Mouse (Mus musculus) adrenal gland, postnatal 25 days (tissue): ENCODE measurements at regions not wholly inside any gene's neighbourhood (a gene's known extent, or its start where the extent isn't known, plus 50 kb on each side); places are given as distances from the start of the nearest gene placed in this dataset.

ENCODE experiments used
- DNase-seq: peaks from one replicate; pipeline ENCODE4 v3.0.0; 2021; ENCODE audit warnings: mixed read lengths

- no peak for DNase-seq
Observed at GRCm38 (mm10) chr11:89932231-89932865, 70.3 kb downstream of the Pctp start.

DNA sequence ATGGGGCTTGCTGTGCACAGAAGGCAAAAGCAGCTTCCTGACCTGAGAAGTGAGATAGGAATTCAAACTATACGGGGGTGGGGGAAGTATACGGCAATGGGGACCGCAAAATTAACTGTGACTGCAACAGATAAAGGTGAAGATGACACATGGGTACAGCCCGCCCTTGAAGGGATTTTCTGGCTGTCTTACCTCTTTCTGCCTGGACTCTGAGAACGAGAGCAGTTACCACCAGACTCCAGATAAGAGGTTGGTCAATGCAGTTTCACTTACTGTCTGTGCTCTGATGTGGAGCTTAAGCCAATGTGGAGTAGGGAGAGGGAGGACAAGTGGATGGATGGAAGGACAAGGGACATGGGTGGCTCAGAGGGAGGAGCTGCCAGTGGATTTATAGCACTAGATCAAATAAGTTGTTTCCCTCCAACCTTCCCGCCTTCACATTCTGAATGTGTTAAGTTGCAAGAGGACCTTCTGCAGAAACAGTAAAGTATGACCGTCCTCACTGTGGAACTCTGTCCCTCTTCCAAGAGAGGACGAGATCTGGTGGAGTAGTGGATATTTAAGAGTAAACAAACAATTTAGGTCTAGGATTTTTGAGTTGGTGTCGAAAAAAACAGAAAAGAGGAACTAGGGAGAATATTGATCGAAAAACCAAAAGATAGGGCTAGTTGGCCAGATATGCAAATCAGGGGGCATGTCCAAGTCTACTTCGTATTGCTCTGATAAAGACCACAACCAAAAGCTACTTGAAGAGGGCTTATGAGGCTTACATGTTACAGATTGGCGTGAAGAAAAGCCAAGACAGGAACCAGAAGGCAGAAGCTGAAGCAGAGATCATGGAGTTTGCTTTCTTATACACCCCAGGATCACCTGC is 73.3 kb downstream of the Pctp start:
- DNase-seq, result no peak

DNA sequence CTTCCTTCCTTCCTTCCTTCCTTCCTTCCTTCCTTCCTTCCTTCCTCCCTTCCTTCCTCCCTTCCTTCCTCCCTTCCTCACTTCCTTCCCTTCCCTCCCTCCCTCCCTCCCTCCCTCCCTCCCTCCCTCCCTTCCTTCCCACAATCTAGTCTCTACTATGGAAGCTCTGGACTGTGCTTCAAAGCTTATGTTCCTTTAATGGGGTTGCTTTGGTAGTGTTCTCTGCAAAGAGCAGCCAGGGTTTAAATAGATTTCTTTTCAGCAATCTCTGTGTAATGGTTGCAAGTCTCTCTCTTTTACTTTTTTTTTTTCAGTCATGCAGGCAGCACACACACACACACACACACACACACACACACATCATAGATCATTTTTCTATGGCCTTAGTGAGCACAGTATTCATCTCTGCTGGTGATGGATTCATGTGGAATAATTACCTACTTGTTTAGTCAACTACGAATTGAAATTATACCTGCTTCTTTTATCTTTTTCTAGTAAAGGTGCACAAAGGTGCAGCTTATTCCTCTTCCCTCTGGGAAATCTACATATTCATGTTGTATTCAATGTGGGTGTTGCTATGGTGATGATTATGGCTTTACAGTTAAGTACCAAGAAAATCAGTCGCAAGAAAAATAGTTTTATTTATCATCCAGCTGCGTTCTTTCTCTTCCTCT is 75.1 kb downstream of the Pctp start:
- DNase-seq, result no peak

GRCm38 (mm10) chr11:89922551-89922950 is 80.1 kb downstream of the Pctp start:
- no peak for DNase-seq

DNA sequence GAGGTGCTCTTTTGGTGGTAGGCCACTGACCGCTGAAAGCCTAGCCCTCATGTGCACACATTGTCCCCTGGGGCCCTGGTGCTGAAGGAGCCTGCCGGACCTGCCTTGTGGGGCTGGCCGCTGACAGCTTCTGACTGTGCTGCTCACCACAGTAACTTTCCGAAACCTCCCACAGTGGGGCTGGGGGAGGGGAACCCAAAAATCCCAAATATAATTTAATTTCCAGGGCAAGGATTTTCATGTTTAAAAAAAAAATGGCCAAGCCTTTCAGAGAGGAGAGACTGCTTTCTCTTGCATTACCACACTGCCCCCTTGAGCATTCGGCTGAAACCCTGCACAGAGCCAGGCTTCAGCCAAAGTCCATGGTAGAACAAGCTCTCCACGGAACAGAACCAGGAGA is 81.5 kb downstream of the Pctp start:
- DNase-seq, result peak; percentile 30

- no peak for DNase-seq
Observed at GRCm38 (mm10) chr11:89915795-89916194, 86.9 kb downstream of the Pctp start.

GRCm38 (mm10) chr11:89914577-89914976 is 88.1 kb downstream of the Pctp start:
- no peak for DNase-seq

DNA sequence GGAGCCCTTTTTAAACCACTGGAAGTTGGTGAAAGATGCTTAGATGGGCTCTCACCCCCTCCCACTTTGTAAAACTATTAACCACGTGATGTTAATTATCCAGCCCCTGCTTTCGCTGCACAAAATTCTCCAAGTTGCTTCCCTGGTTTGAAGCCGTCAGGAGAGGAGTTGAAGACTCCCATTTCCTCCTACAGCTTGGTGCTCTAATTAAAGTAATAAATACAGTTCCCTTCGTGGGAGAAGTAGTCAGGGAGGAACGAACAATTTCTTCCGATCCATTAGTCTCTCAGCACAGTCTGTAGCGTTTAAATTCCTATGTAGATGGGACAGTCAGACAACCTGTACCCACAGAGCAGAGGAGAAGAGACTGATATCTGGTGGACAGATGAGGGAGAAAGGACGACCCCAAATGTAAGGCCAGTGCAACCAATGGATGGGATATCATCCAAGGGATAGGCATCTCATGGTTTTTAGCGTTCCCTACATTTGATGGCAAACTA is 101.4 kb downstream of the Pctp start:
- no peak for DNase-seq

DNA sequence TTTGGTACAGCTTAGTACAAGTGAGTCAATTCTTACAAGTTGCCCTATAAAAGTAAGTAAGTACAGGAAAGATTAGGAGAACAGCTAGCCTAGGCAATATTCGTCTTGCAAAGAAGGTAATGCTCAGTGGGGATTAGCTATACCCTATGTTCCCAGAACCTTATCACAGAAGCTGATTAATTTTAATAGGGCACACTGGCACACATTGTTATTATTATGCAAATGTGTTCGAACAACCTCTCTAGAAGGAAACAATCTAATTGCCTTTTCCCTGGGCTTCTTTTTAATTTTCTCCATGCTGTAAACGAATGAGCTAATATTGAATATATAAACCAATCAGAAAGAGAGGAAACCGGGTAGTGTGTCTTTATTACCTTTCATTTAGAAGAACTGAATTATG is 104.2 kb downstream of the Pctp start:
- DNase-seq, result no peak

- DNase-seq, result no peak
Observed at GRCm38 (mm10) chr11:89896854-89897253, 105.8 kb downstream of the Pctp start.

DNA sequence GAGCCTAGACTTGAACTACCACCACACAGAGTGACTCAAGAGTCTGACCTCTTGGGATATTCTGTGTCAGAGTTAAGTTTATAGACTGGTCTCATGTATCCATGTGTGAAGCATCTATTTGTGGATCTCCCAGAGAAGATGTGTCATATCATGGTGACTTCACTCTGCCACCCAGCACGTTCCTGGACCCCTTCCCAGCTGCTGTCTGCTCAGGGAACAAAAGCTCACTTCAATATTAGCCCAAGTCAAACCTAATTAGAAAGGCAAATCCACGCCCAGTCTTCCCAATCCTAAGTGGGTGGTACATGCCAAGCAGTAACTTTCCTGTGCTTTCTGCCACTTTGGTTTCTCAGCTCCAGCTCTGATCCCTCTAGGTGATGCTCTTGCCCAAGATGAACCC is 94.1 kb upstream of the Ankfn1 start:
- DNase-seq, result no peak

GRCm38 (mm10) chr11:89867575-89867974 is 90.1 kb upstream of the Ankfn1 start:
- DNase-seq, result no peak

GRCm38 (mm10) chr11:89856184-89856769 is 78.8 kb upstream of the Ankfn1 start:
- DNase-seq, result no peak

DNA sequence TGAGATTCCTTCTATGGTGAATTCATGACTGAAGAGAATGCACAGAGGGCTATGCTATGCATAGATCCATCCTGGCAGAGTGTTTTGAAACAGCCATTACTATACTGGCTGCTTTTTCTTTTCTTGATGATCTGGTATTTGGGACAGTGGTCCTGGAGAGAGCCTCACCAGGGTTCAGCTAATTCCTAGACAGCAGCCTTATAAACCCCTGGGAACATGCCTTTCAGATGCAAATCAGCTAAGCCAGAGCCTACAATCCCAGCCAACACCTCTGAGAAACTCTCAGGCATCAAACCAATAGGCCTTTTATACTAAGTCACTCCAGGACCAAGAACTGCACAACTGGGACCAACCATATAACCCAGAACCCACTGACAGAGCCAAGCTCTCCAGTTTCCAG is 64.4 kb upstream of the Ankfn1 start:
- no peak for DNase-seq

DNA sequence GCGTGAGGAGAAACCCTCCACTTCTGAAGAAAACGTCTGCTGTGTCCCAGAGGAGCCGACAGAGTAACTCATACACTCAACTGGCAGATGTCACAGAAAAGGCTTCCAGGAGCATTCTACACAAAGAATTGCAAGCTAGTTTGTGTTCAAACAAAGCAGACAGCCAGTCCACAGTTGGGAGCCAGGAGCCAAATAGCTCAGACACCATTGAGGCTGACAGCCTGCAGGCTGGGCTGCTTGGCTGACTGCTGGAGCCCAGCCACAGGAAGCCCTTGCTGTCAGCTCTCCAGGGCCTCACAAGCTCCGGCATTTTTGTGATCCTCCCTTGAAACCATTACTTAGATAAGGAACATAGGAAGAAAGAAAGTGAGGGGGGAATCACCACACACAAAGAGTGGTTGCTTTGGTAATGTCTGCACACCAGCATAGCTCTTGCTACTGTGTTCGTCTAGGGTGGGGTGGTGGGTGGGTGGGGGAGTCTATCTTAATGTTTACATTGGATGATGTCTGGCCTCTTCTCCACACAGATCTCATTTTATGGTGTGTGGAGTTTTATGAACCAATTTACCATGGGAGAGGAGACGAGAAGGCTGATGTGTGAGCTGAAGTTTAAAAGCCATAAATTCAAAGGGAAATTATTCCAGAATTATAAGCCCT is 62.3 kb upstream of the Ankfn1 start:
- no peak for DNase-seq

- no peak for DNase-seq
Observed at GRCm38 (mm10) chr11:89837995-89838394, 60.5 kb upstream of the Ankfn1 start.

GRCm38 (mm10) chr11:89836897-89837296 is 59.4 kb upstream of the Ankfn1 start:
- DNase-seq, result no peak

DNA sequence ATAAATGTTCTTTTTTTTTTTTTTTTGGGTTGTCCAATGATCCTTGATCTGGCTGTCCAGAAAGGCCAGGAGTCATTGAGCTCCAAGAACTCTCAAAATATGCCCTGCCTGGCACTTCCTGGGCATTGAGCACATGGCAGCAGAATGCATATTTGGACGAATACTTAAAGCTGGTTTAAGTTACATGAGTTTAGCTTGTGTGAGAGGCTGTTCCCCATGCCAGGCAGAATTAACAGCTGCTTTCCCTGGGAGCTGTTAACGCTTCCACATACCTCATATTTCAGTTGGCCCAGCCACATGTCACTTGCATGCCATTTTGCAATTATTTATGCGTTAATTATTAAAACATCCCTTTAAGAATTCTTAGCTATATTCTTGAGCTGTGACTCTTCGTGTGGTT is 56.6 kb upstream of the Ankfn1 start:
- DNase-seq, result no peak

DNA sequence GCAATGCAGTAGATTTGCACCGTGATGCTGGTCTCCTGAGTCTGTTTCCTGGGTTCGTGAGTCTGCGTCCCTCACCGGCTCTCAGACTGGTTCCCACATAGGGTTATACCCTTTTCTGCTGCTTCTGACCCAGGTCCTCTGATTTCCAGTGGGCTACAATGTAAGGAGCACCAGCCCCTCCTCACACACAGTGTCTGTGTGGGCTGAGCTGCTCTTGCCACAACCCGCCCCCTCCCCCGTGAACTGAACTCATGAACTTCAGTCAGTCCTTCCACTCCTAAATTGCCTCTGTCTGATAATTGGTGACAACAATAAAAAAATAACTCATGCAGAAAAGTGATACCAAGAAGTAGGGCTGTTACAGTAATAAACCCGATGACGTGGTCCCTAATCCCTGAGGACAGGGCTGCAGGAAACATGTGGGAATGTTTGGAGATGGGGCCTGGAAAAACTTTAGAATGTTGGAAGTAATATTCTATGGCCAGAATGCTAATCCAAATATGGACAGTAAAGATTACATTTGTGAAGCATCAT is 54.2 kb upstream of the Ankfn1 start:
- no peak for DNase-seq
